Comparison of ENCODE assay signal across 7 mouse cellular contexts in genomic region chr11:51820861-51821260, GRCm38 (mm10). TPM values are rescaled to one million over a fixed set of nuclear protein-coding genes. Genes with fewer than 3 reads are reported as not detected.
DNase-seq lines count a peak whose midpoint lies in the region; TF ChIP-seq lines count a peak whose summit lies in the region.

No protein-coding gene starts in this region.

- peak; percentile 80 to 89 for TF ChIP-seq CTCF in CH12.LX (conservative IDR thresholded peaks at IDR 0.05 in 1 of 2, IDR thresholded peaks at IDR 0.05 in 1 of 2; ENCODE audit: low read depth in 2 of 2, low read length in 2 of 2)
- no peak; the same call in none of the 2 replicates for TF ChIP-seq CTCF in gastrocnemius, adult 2 months (IDR thresholded peaks at IDR 0.05)

- no peak for TF ChIP-seq POLR2A in CH12.LX (IDR thresholded peaks at IDR 0.05; ENCODE audit: low read depth, low read length)

- H3K4me3 ChIP-seq in CH12.LX (replicated peaks in 1 of 3; ENCODE audit: low read depth in 2 of 3, low read length in 2 of 3, poor library complexity in 1 of 3), result no peak overlapping the region
- no peak overlapping the region for H3K4me3 ChIP-seq in gastrocnemius, adult 2 months

- no peak overlapping the region for H3K4me2 ChIP-seq in CH12.LX (ENCODE audit: insufficient read depth, low read depth, poor library complexity, severe bottlenecking)

- H3K9ac ChIP-seq in CH12.LX (ENCODE audit: insufficient read depth, low read depth), result no peak overlapping the region

- DNase-seq in A20 (ENCODE audit: low read depth, low spot score) (peak; percentile 74), CH12.LX (ENCODE audit: extremely low read depth) (peak; percentile 83)
- DNase-seq in c-Kit-positive CD71-negative TER-119-negative erythroid progenitor cells, embryonic 14.5 days (ENCODE audit: low read depth), result peak; percentile 53
- DNase-seq in gastrocnemius, adult 2 months, result peak; percentile 91
- peak; percentile 47 for DNase-seq in layer of hippocampus, adult 9-10 months (ENCODE audit: low spot score)
- DNase-seq in lung, postnatal 4 days, result peak; percentile 78 to 84
- peak; percentile 74 for DNase-seq in spleen, adult 12 weeks (ENCODE audit: low spot score)

- peaks cover 68 to 90% of the 10 kb centered on the region in 2 experiments for H3K4me1 ChIP-seq in CH12.LX (ENCODE audit: control insufficient read depth in 1 of 2, insufficient read depth in 2 of 2)

- H3K27me3 ChIP-seq in CH12.LX (replicated peaks), result no peaks in the 10 kb centered on the region

- in situ Hi-C loops in CH12.LX (cut with MboI; ENCODE audit: low pct_ligation_motif_present, low pct_unique_long_range_greater_than_20kb, low sequenced_read_pairs), result loop anchor here (10.0 kb wide), 1 partner anchor 144 kb away; the partner anchor contains the start of gene Cdkn2aipnl

- dilution Hi-C loops in CH12.LX (cut with MboI; ENCODE audit: extremely low pct_ligation_motif_present, extremely low pct_unique_long_range_greater_than_20kb, low sequenced_read_pairs), result no loop called here

- peaks cover 48% of the 10 kb centered on the region for H3K79me2 ChIP-seq in CH12.LX (replicated peaks; ENCODE audit: control insufficient read depth, extremely low read depth, insufficient read depth, poor library complexity, severe bottlenecking)

- H3K27ac ChIP-seq in CH12.LX (ENCODE audit: insufficient read depth, low read depth), result peak overlapping the region; percentile 67
- H3K27ac ChIP-seq in gastrocnemius, adult 2 months, result peak overlapping the region; percentile 28

- TF ChIP-seq RAD21 in CH12.LX (IDR thresholded peaks at IDR 0.05; ENCODE audit: low read depth, low read length), result peak; percentile 81

- TF ChIP-seq EP300 in CH12.LX (IDR thresholded peaks at IDR 0.05; ENCODE audit: low read length), result 0 out of 2 replicates have a peak, but pooled peaks have one; percentile 19

- intact Hi-C loops in gastrocnemius, adult 2 months (cut with DNase I), result loop anchor here (1.0 to 5.0 kb wide), 4 partner anchors 34 to 186 kb away; partner anchors contain the start of gene Cdkn2aipnl

- peaks cover 4% of the 10 kb centered on the region for H3K9me3 ChIP-seq in CH12.LX (replicated peaks; ENCODE audit: low read length)

- peaks cover 95 to 99% of the 10 kb centered on the region in 2 experiments for H3K36me3 ChIP-seq in CH12.LX (replicated peaks in 1 of 2; ENCODE audit: control insufficient read depth in 1 of 2, insufficient read depth in 1 of 2, low read length in 1 of 2)

TF ChIP-seq in CH12.LX, 34 proteins besides CTCF, POLR2A, EP300 and RAD21:
- TF ChIP-seq HCFC1 (IDR thresholded peaks at IDR 0.05; ENCODE audit: low read depth, low read length), result no peak
- TF ChIP-seq NELFE (IDR thresholded peaks at IDR 0.05; ENCODE audit: low read depth, low read length), result peak; percentile 54; the same call in 1 of the 2 replicates
- TF ChIP-seq ZC3H11A (IDR thresholded peaks at IDR 0.05; ENCODE audit: low read depth, low read length), result peak; percentile 80
- TF ChIP-seq IRF4 (IDR thresholded peaks at IDR 0.05; ENCODE audit: low read depth, low read length), result peak; percentile 59; the same call in 1 of the 2 replicates
- no peak for TF ChIP-seq PAX5 (IDR thresholded peaks at IDR 0.05; ENCODE audit: low read length)
- TF ChIP-seq RCOR1 (conservative IDR thresholded peaks at IDR 0.05; ENCODE audit: low read depth, low read length), result peak; percentile 64; the same call in 1 of the 2 replicates
- no peak for TF ChIP-seq MAFK (IDR thresholded peaks at IDR 0.05; ENCODE audit: insufficient replicate concordance, low read length)
- TF ChIP-seq MAX (IDR thresholded peaks at IDR 0.05; ENCODE audit: low read length), result peak; percentile 75; the same call in 1 of the 2 replicates
- TF ChIP-seq MEF2A (IDR thresholded peaks at IDR 0.05; ENCODE audit: borderline replicate concordance, low read depth, low read length), result peak; percentile 41; the same call in 1 of the 2 replicates
- no peak for TF ChIP-seq CHD1 (IDR thresholded peaks at IDR 0.05; ENCODE audit: low read depth, low read length)
- no peak for TF ChIP-seq MAZ (IDR thresholded peaks at IDR 0.05; ENCODE audit: low read depth, low read length)
- peak; percentile 96 for TF ChIP-seq SMC3 (IDR thresholded peaks at IDR 0.05; ENCODE audit: low read depth, low read length)
- TF ChIP-seq JUN (IDR thresholded peaks at IDR 0.05; ENCODE audit: insufficient read depth, low read depth, low read length), result no peak
- no peak for TF ChIP-seq ZKSCAN1 (IDR thresholded peaks at IDR 0.05; ENCODE audit: borderline replicate concordance, low read depth, low read length)
- TF ChIP-seq GABPA (IDR thresholded peaks at IDR 0.05; ENCODE audit: insufficient replicate concordance, low read depth, low read length), result no peak
- TF ChIP-seq E2F4 (IDR thresholded peaks at IDR 0.05; ENCODE audit: insufficient replicate concordance, low read depth, low read length), result no peak
- no peak for TF ChIP-seq JUND (conservative IDR thresholded peaks at IDR 0.05; ENCODE audit: low read depth, low read length)
- no peak for TF ChIP-seq CHD2 (IDR thresholded peaks at IDR 0.05; ENCODE audit: low read length)
- TF ChIP-seq POLR2AphosphoS2 (IDR thresholded peaks at IDR 0.05; ENCODE audit: low read depth, low read length), result no peak
- TF ChIP-seq KAT2A (IDR thresholded peaks at IDR 0.05; ENCODE audit: insufficient replicate concordance, low read length), result 0 out of 2 replicates have a peak, but pooled peaks have one; percentile 20
- no peak for TF ChIP-seq ZMIZ1 (IDR thresholded peaks at IDR 0.05; ENCODE audit: low read depth, low read length)
- TF ChIP-seq USF2 (conservative IDR thresholded peaks at IDR 0.05; ENCODE audit: low read depth, low read length), result no peak
- no peak for TF ChIP-seq ETS1 (conservative IDR thresholded peaks at IDR 0.05; ENCODE audit: low read depth, low read length)
- TF ChIP-seq SIN3A (IDR thresholded peaks at IDR 0.05; ENCODE audit: low read length), result peak; percentile 77
- TF ChIP-seq UBTF (IDR thresholded peaks at IDR 0.05; ENCODE audit: low read depth, low read length), result no peak
- no peak for TF ChIP-seq USF1 (IDR thresholded peaks at IDR 0.05; ENCODE audit: low read depth, low read length)
- TF ChIP-seq NRF1 (IDR thresholded peaks at IDR 0.05; ENCODE audit: low read depth, low read length), result no peak
- peak; percentile 52; the same call in 1 of the 2 replicates for TF ChIP-seq ZNF384 (IDR thresholded peaks at IDR 0.05; ENCODE audit: low read depth, low read length)
- TF ChIP-seq MYC (IDR thresholded peaks at IDR 0.05; ENCODE audit: low read depth, low read length), result 0 out of 2 replicates have a peak, but pooled peaks have one; percentile 46
- TF ChIP-seq TBP (conservative IDR thresholded peaks at IDR 0.05; ENCODE audit: low read depth, low read length), result no peak
- peak; percentile 26; the same call in 1 of the 2 replicates for TF ChIP-seq BHLHE40 (IDR thresholded peaks at IDR 0.05; ENCODE audit: low read depth, low read length)
- TF ChIP-seq MXI1 (IDR thresholded peaks at IDR 0.05; ENCODE audit: low read depth, low read length), result peak; percentile 46; the same call in 1 of the 2 replicates
- peak; percentile 47; the same call in 1 of the 2 replicates for TF ChIP-seq TCF12 (IDR thresholded peaks at IDR 0.05; ENCODE audit: low read depth, low read length)
- TF ChIP-seq ELF1 (IDR thresholded peaks at IDR 0.05; ENCODE audit: low read depth, low read length), result 0 out of 2 replicates have a peak, but pooled peaks have one; percentile 14

RNA-seq across cellular contexts. Expression of gene Jade2, which starts 36.6 kb away (rescaled TPM):
- total RNA-seq in CH12.LX (2012; rRNA removed), result 51.4 and 58.2 TPM in 2 replicates
- total RNA-seq in CH12.LX (2014; rRNA removed), result 21.9 and 25.6 TPM in 2 replicates
- polyA plus RNA-seq in CH12.LX (2012; ENCODE audit: insufficient read length, low read depth), result 50.3 and 60.1 TPM in 2 replicates
- total RNA-seq in gastrocnemius, adult 2 months (2021), result 1 to 10 TPM; 7.8 to 7.9 TPM

RNA-seq across cellular contexts. Expression of gene Sar1b, which starts 57.4 kb away (rescaled TPM):
- total RNA-seq in CH12.LX (2012; rRNA removed) (79.3 and 91.9 TPM in 2 replicates), CH12.LX (2014; rRNA removed) (258 and 264 TPM in 2 replicates)
- 129 and 171 TPM in 2 replicates for polyA plus RNA-seq in CH12.LX (2012; ENCODE audit: insufficient read length, low read depth)
- 100 to 1,000 TPM; 439 to 509 TPM for total RNA-seq in gastrocnemius, adult 2 months (2021)

RNA-seq across cellular contexts. Expression of gene Sec24a, which starts 57.4 kb away (rescaled TPM):
- 6.3 and 7.2 TPM in 2 replicates for total RNA-seq in CH12.LX (2012; rRNA removed)
- total RNA-seq in CH12.LX (2014; rRNA removed), result 4.6 and 5.5 TPM in 2 replicates
- polyA plus RNA-seq in CH12.LX (2012; ENCODE audit: insufficient read length, low read depth), result 12.0 and 16.8 TPM in 2 replicates
- 10 to 100 TPM; 41.1 to 56.0 TPM for total RNA-seq in gastrocnemius, adult 2 months (2021)

Comparison
In these comparisons a context has a peak if more than half of its experiments do, and no peak if none do; other contexts are left out.
1. RNA of gene Sec24a, which starts 57.4 kb away (total RNA-seq): 41.1 to 56.0 TPM in gastrocnemius, adult 2 months; 4.6 to 7.2 TPM in CH12.LX; every median in the first group is over 4 times any median in the second.
2. Peak in every context shown above with its lines, with median percentiles within 50 percentile points of each other: DNase-seq.